Mouse (Mus musculus): ENCODE measurements around the gene Tekt1.

- no peak for TF ChIP-seq POLR2A (IDR thresholded peaks at IDR 0.05; ENCODE audit: low read depth, low read length)
- no peak for TF ChIP-seq CTCF (conservative IDR thresholded peaks at IDR 0.05; ENCODE audit: insufficient read depth, insufficient read length, low read depth, low read length)
These were observed 39.8 kb upstream of the Tekt1 start for GRCm38 (mm10) chr11:72402017-72402416.

Measured in kidney, adult 2 months (tissue).